Mouse (Mus musculus): ENCODE data around the gene Kif3a.

Gene Kif3a

DNA sequence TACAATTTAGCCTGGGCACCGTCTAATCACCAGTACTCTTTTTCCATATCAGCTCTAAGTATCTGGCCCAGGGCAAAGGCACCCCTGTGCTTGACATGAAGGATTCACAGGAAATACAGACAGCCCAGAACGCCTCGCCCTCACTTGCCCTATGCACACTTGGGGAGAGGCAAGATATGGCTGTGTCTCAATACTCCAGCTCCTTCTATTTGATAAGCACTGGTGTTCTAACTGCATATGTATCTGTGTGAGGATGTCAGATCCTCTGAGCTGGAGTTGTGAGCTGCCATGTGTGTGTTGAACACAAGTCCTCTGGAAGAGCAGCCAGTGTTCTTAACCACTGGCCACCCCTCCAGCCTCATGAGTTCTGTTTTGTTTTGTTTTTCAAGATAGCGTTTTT is 84.3 kb downstream of the Kif3a start:
- no peak for DNase-seq (ENCODE audit: low spot score)

Measured in c-Kit-positive CD71-positive TER-119-positive erythroid progenitor cells, embryonic 14.5 days (primary cell).